Mouse (Mus musculus): Measurements from ENCODE around the gene Clhc1. TPM values are rescaled to one million over a fixed set of nuclear protein-coding genes. Genes with fewer than 3 reads are reported as not detected.

The Clhc1 gene
- 0.15 and 0.59 TPM in 2 replicates for polyA plus RNA-seq (2014; fragmentation: Nextera tagmentation; extraction: Ambion mirVana)

DNA sequence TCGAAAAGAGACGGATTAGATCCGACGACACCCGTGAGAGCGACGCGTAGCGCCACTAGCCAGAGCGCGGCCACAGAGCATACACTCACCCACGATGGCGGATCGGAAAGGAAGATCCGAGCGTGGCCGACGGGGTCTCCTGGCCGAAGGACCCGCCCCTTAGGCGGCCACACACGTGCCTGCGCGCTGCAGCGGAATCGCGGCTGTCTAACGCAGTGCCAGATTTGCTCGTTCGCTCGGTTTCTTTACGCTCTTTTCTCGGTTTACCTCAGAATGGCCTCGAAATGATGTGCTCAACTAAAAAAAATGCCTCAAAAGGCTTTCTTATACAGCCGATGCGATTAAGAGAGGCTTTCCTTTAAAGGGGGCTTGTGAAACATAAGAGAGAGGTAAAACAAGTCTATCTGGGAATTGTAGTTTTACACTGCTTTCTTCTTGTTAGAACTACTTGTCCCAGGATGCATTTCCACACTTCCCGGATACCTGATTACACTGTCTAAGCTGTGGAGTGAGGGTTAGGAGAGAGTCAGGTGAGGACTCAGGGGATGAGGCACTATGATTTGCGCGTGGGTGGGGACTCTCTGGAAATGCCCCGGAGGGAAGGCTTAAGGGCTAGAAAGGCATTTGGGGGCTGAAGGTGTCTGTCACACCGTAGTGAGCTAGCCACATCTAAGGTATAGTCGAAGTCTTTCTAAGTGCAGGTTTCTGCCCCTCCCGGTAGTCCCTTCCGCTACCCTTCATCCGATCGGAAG lies at the start of gene Clhc1, which contains the start of gene Rps27a:
TSS of gene Clhc1 (plus strand) at position 199 of the 752 bp plus-strand sequence.
TSS of gene Rps27a (minus strand) at position 358 of the 752 bp plus-strand sequence.
- Histone ChIP-seq H3K9ac (ENCODE audit: low read length) (peak within 1 kb of the TSS; percentile 88), H3K4me3 (ENCODE audit: low read depth, low read length) (peak within 1 kb of the TSS; percentile 67), H3K4me2 (peak within 1 kb of the TSS; percentile 72), H3K27me3 (ENCODE audit: control insufficient read depth, insufficient read depth, low read length) (no peaks in the 10 kb centered on the region), H3K27ac (ENCODE audit: low read depth, low read length) (peak within 1 kb of the TSS; percentile 44; the same call in 1 of the 2 replicates), H3K9me3 (ENCODE audit: control insufficient read depth, low read length) (no peaks in the 10 kb centered on the region), H3K36me3 (ENCODE audit: control insufficient read depth, insufficient read depth, low read length) (peaks cover 11% of the 10 kb centered on the region; the same call in 1 of the 2 replicates), H3K4me1 (ENCODE audit: control insufficient read depth, insufficient read depth, low read length) (peaks cover 12% of the 10 kb centered on the region; the same call in 1 of the 2 replicates)
- DNase-seq (ENCODE audit: low spot score, missing footprints) = peak; percentile 100
- WGBS = under 1% methylated on average over 46 of the region's 46 CpGs
- peak; percentile 97 for ATAC-seq (ENCODE audit: low FRiP score)

DNA sequence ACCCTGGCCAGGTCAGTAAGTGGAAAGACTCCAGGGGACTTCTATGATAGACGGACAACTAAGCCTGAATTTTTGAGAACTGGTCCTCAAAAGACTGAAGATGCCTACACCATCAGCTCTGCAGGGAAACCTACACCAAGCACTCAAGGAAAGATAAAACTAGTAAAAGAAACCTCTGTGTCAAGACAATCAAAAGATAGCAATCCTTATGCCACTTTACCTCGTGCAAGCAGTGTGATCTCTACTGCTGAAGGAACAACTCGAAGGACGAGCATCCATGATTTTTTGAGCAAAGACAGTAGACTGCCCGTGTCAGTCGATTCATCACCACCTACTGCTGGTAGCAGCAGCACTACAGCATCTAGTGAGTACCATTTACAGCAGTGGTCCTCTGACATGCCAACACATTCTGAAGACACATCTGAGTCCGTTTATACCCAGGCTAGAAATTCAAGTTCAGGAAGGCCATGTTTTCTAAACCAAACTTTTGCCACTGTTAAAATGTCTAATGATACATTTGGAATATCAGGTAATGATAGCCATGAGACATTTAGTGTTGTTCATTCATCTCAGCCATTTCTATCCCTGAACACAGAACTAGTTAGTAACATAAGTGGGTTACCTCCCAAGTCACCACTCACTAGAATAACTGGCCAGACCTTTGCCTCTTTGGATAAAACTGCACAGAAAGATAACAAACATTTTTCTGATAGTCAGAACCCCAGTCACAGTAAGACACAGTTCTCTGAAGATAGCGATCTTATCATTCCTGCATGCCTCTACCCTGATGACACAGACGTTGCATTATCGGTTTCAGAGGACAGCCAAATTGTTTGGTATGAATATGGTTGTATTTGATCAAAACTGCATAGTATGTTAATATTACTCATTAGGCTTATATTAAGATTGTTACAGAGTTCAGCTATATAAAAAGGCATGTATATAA lies 43.5 kb upstream of the Clhc1 start:
- H3K4me2 ChIP-seq = no peak overlapping the region
- 93% methylated on average over 10 of the region's 10 CpGs for WGBS
- H3K9me3 ChIP-seq (ENCODE audit: control insufficient read depth, low read length) = no peaks in the 10 kb centered on the region
- ATAC-seq (ENCODE audit: low FRiP score) (no peak), DNase-seq (ENCODE audit: low spot score, missing footprints) (no peak)
- peaks cover 6% of the 10 kb centered on the region; the same call in 1 of the 2 replicates for H3K36me3 ChIP-seq (ENCODE audit: control insufficient read depth, insufficient read depth, low read length)
- H3K27me3 ChIP-seq (ENCODE audit: control insufficient read depth, insufficient read depth, low read length) = no peaks in the 10 kb centered on the region
- H3K4me1 ChIP-seq (ENCODE audit: control insufficient read depth, insufficient read depth, low read length) = no peaks in the 10 kb centered on the region
- H3K4me3 ChIP-seq (ENCODE audit: low read depth, low read length) = no peak overlapping the region
- no peak overlapping the region for H3K9ac ChIP-seq (ENCODE audit: low read length)
- H3K27ac ChIP-seq (ENCODE audit: low read depth, low read length) = no peak overlapping the region

DNA sequence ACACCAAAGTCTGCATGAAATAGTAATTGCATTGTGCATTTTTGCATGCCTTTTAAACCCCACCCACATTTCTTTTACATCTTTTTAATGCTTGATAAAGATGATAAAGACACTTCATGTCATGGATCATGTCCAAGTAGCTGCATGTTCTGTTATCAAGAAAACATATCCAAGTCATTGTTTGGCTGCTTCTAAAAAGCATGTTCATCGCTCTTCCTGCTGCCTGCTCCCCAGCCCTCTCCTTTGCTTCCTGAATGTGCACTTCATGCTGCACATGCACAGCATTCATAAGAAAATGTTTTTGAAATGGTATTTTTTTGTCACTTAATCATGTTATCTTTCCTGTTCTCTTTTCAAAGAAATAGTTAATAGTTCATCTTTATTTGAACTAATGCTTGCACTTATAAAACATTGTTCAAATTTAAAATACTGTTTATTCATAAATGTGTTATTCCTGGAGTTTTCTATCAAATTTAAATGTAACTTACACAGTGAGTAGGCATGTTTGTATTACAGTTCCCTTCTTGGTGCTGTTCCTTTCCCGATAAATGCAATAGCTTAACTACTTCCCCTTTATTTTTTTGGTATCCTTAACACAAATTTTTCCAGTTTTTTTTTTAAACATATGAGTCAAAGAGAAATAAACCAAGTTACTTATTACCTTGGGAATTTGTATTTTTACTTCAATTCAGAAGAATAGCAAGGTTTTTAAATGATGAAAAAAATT lies 42.7 kb upstream of the Clhc1 start:
- Histone ChIP-seq H3K4me1 (ENCODE audit: control insufficient read depth, insufficient read depth, low read length) (no peaks in the 10 kb centered on the region), H3K27me3 (ENCODE audit: control insufficient read depth, insufficient read depth, low read length) (no peaks in the 10 kb centered on the region), H3K36me3 (ENCODE audit: control insufficient read depth, insufficient read depth, low read length) (peaks cover 2% of the 10 kb centered on the region; the same call in 1 of the 2 replicates), H3K9ac (ENCODE audit: low read length) (no peak overlapping the region), H3K9me3 (ENCODE audit: control insufficient read depth, low read length) (no peaks in the 10 kb centered on the region), H3K27ac (ENCODE audit: low read depth, low read length) (no peak overlapping the region), H3K4me3 (ENCODE audit: low read depth, low read length) (no peak overlapping the region), H3K4me2 (no peak overlapping the region)
- 93% methylated on average over 2 of the region's 2 CpGs for WGBS
- DNase-seq (ENCODE audit: low spot score, missing footprints) (peak; percentile 41), ATAC-seq (ENCODE audit: low FRiP score) (no peak)

DNA sequence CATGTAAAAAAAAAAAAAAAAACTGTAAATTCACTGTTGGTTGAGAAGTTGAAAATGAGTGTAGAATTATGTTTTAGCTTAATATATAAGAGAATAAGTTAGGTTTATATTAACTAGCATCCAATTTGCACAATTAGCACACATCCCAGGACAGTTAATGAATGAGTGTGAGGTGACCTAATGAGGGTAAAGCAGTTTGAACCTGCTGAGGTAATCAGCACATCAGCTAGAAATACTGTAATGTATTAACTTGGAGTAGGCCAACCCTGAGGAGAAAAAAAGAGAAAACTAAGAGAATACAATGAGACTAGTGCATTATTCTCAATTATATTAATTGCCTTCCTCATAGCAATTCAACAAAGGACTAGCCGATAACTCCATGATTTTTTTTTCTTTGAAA lies 38.3 kb upstream of the Clhc1 start:
- no peak overlapping the region for H3K9ac ChIP-seq (ENCODE audit: low read length)
- H3K9me3 ChIP-seq (ENCODE audit: control insufficient read depth, low read length) = no peaks in the 10 kb centered on the region
- H3K4me3 ChIP-seq (ENCODE audit: low read depth, low read length) = no peak overlapping the region
- DNase-seq (ENCODE audit: low spot score, missing footprints) (no peak), ATAC-seq (ENCODE audit: low FRiP score) (no peak)
- H3K36me3 ChIP-seq (ENCODE audit: control insufficient read depth, insufficient read depth, low read length) = peaks cover 5% of the 10 kb centered on the region; the same call in 1 of the 2 replicates
- WGBS = 88% methylated on average over 1 of the region's 1 CpGs
- H3K4me1 ChIP-seq (ENCODE audit: control insufficient read depth, insufficient read depth, low read length) = peaks cover 5% of the 10 kb centered on the region
- no peaks in the 10 kb centered on the region for H3K27me3 ChIP-seq (ENCODE audit: control insufficient read depth, insufficient read depth, low read length)
- no peak overlapping the region for H3K4me2 ChIP-seq
- H3K27ac ChIP-seq (ENCODE audit: low read depth, low read length) = no peak overlapping the region

- peak; percentile 74 for DNase-seq (ENCODE audit: low spot score, missing footprints)
- no peak overlapping the region for H3K4me3 ChIP-seq (ENCODE audit: low read depth, low read length)
- WGBS = 93% methylated on average over 4 of the region's 4 CpGs
- no peak for ATAC-seq (ENCODE audit: low FRiP score)
- H3K9ac ChIP-seq (ENCODE audit: low read length) = no peak overlapping the region
- H3K27ac ChIP-seq (ENCODE audit: low read depth, low read length) = no peak overlapping the region
- H3K4me2 ChIP-seq = no peak overlapping the region
- H3K36me3 ChIP-seq (ENCODE audit: control insufficient read depth, insufficient read depth, low read length) = peaks cover 5% of the 10 kb centered on the region; the same call in 1 of the 2 replicates
- no peaks in the 10 kb centered on the region for H3K9me3 ChIP-seq (ENCODE audit: control insufficient read depth, low read length)
- no peaks in the 10 kb centered on the region for H3K27me3 ChIP-seq (ENCODE audit: control insufficient read depth, insufficient read depth, low read length)
- peaks cover 6% of the 10 kb centered on the region for H3K4me1 ChIP-seq (ENCODE audit: control insufficient read depth, insufficient read depth, low read length)
These were observed 34.8 kb upstream of the Clhc1 start for GRCm38 (mm10) chr11:29512818-29513535.

GRCm38 (mm10) chr11:29514325-29514681 lies 33.4 kb upstream of the Clhc1 start:
- ATAC-seq (ENCODE audit: low FRiP score) (no peak), DNase-seq (ENCODE audit: low spot score, missing footprints) (no peak)
- Histone ChIP-seq H3K4me2 (peak overlapping the region; percentile 65), H3K4me1 (ENCODE audit: control insufficient read depth, insufficient read depth, low read length) (peaks cover 6% of the 10 kb centered on the region), H3K9ac (ENCODE audit: low read length) (peak overlapping the region; percentile 75), H3K9me3 (ENCODE audit: control insufficient read depth, low read length) (no peaks in the 10 kb centered on the region), H3K27me3 (ENCODE audit: control insufficient read depth, insufficient read depth, low read length) (no peaks in the 10 kb centered on the region), H3K36me3 (ENCODE audit: control insufficient read depth, insufficient read depth, low read length) (peaks cover 5% of the 10 kb centered on the region; the same call in 1 of the 2 replicates), H3K4me3 (ENCODE audit: low read depth, low read length) (peak overlapping the region; percentile 60), H3K27ac (ENCODE audit: low read depth, low read length) (no peak overlapping the region)
- WGBS = 32% methylated on average over 10 of the region's 10 CpGs

DNA sequence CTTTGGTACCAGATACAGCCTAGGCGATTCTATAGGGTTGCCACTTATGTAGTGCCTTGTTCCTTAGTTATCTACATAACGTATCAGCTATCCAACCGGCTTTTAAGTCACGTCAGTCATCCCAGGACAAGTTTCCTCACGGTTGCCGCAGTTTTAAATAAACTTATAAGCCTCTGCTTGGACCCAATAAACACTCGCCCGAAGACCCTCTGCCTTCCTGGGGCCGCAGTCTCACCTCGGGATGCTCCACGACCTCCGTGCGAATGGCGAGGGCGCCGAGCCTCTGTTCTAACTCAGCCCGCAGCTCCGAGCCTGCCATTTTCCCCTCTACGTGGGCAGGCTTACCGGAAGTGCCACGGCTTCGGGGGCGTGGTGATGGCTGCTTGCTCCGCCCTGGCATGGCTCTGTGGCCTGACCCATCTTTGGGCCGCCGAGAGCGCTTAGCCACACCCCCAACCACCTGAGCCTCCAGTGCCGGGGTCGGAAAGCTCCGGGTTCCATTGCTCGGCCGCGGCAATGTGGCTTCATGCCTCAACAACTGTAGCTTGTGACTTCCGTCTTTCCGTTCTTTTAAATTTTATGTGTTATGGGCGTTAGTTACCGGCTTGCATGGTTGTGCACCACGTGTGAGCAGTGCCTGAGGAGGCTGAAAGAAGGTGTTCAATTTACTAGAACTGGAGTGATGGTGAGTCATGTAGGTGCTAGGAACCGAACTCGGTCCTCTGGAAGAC lies 32.9 kb upstream of the Clhc1 start, which contains the start of gene Prorsd1:
TSS of gene Prorsd1 (minus strand) at position 352 of the 731 bp plus-strand sequence.
- Histone ChIP-seq H3K9ac (ENCODE audit: low read length) (peak within 1 kb of the TSS; percentile 75), H3K27ac (ENCODE audit: low read depth, low read length) (no peak within 1 kb of the TSS; the same call in 1 of the 2 replicates), H3K9me3 (ENCODE audit: control insufficient read depth, low read length) (no peaks in the 10 kb centered on the region), H3K4me1 (ENCODE audit: control insufficient read depth, insufficient read depth, low read length) (peaks cover 6% of the 10 kb centered on the region), H3K4me2 (peak within 1 kb of the TSS; percentile 65), H3K36me3 (ENCODE audit: control insufficient read depth, insufficient read depth, low read length) (peaks cover 5% of the 10 kb centered on the region; the same call in 1 of the 2 replicates), H3K27me3 (ENCODE audit: control insufficient read depth, insufficient read depth, low read length) (no peaks in the 10 kb centered on the region), H3K4me3 (ENCODE audit: low read depth, low read length) (peak within 1 kb of the TSS; percentile 60)
- DNase-seq (ENCODE audit: low spot score, missing footprints) (peak; percentile 98), ATAC-seq (ENCODE audit: low FRiP score) (peak; percentile 100)
- WGBS = 3% methylated on average over 40 of the region's 40 CpGs
